Mouse (Mus musculus) liver, postnatal 0 days (tissue): ENCODE measurements around the gene Gse1. TPM values are rescaled to one million over a fixed set of nuclear protein-coding genes. Genes with fewer than 3 reads are reported as not detected.

Experiments
- ATAC-seq: fragments of 200-750 bp; cut with Nextera tagmentation; 2 replicates; pipeline ENCODE4 v1.8.0; 2017; ENCODE audit warnings: mild to moderate bottlenecking, moderate library complexity
- DNase-seq: peaks from one replicate; pipeline ENCODE4 v3.0.0-alpha.2; 2016
- H3K27ac ChIP-seq: fragments of 300-500 bp; sonication (generic); 2 replicates; pipeline ENCODE4 v1.5.1; 2014; ENCODE audit warnings: antibody characterized with exemption, moderate library complexity, mild to moderate bottlenecking, low read depth
- H3K27me3 ChIP-seq: fragments of 300-500 bp; sonication (generic); 2 replicates; pipeline ENCODE4 v1.6.1; 2014; ENCODE audit warnings: low read length, control low read depth, mixed read lengths; ENCODE audit not compliant: insufficient read depth
- H3K36me3 ChIP-seq: fragments of 300-500 bp; sonication (generic); replicated peaks from 2 replicates; pipeline ENCODE4 v1.6.1; 2014; ENCODE audit warnings: mild to moderate bottlenecking, control low read depth, low read length, moderate library complexity, mixed read lengths; ENCODE audit not compliant: insufficient read depth
- H3K4me1 ChIP-seq: fragments of 300-500 bp; sonication (generic); 2 replicates; pipeline ENCODE4 v1.6.1; 2014; ENCODE audit warnings: antibody characterized with exemption, mild to moderate bottlenecking, control low read depth; ENCODE audit not compliant: insufficient read depth
- H3K4me2 ChIP-seq: fragments of 300-500 bp; sonication (generic); 2 replicates; pipeline ENCODE4 v1.6.1; 2014; ENCODE audit warnings: low read depth, mild to moderate bottlenecking, low read length, moderate library complexity, mixed read lengths
- H3K4me3 ChIP-seq: fragments of 300-500 bp; sonication (generic); 2 replicates; pipeline ENCODE4 v1.5.1; 2014; ENCODE audit warnings: low read depth, low read length
- H3K9ac ChIP-seq: fragments of 300-500 bp; sonication (generic); replicated peaks from 2 replicates; pipeline ENCODE4 v1.6.1; 2014; ENCODE audit warnings: mild to moderate bottlenecking, moderate library complexity
- H3K9me3 ChIP-seq: fragments of 300-500 bp; sonication (generic); 2 replicates; pipeline ENCODE4 v1.6.1; 2016; ENCODE audit warnings: mild to moderate bottlenecking, control low read depth, low read length, mixed read lengths
- CTCF ChIP-seq: sonication (generic); IDR thresholded peaks from 2 replicates; pipeline ENCODE4 v1.5.1; 2016; ENCODE audit warnings: antibody characterized with exemption, low read depth
- EP300 ChIP-seq: IDR thresholded peaks from 2 replicates; pipeline ENCODE4 v1.6.1; 2016; ENCODE audit warnings: antibody characterized with exemption, low read depth, mild to moderate bottlenecking
- WGBS: fragments of 180-500 bp; shearing (Covaris S2); extraction: QIAGEN DNeasy Blood & Tissue Kit; methylation state at CpG from one replicate; pipeline ENCODE4 v1.1.7; 2014; ENCODE audit not compliant: insufficient replicate concordance; 5-methylcytosine and 5-hydroxymethylcytosine counted together
- polyA plus RNA-seq: library from polyadenylated mRNA; unstranded; fragments of >200 nt; fragmentation: Nextera tagmentation; extraction: Ambion mirVana; gene quantifications from 2 replicates; pipeline ENCODE4 v1.2.1, GENCODE M21; 2015

Gse1 gene
- polyA plus RNA-seq, 1 experiment from 2014 or later: 7.7 TPM

DNA sequence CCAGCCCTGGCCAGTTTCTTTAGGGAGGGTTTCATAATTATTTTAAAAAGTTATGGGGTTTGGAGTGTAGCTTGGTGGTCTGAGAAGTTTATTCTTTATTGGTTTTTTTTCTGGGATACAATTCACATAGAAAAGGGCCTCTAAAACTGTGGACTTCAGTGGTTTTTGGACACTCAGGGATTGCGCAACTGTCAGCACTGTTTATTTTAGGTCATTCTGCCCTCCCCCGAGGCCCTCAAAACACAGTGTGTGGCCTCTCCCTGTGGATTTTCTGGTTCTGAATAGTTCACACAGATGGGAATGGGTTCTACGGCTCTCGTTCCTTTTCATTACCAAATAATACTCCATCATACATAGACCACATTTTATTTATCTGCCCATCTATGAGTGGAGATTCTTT lies 15.0 kb downstream of the Gse1 start:
- TF ChIP-seq EP300: no peak
- TF ChIP-seq CTCF: no peak
- peaks cover 5% of the 10 kb centered on the region; the same call in 1 of the 2 replicates for H3K9me3 ChIP-seq
- no peaks in the 10 kb centered on the region for H3K36me3 ChIP-seq
- WGBS: 52% methylated on average over 4 of the region's 4 CpGs
- no peak overlapping the region for H3K27ac ChIP-seq
- DNase-seq (no peak), ATAC-seq (peak; percentile 28; the same call in 1 of the 2 replicates)
- no peak overlapping the region for H3K4me3 ChIP-seq
- no peak overlapping the region for H3K4me2 ChIP-seq
- H3K4me1 ChIP-seq: no peaks in the 10 kb centered on the region
- no peaks in the 10 kb centered on the region for H3K27me3 ChIP-seq
- H3K9ac ChIP-seq: no peak overlapping the region

DNA sequence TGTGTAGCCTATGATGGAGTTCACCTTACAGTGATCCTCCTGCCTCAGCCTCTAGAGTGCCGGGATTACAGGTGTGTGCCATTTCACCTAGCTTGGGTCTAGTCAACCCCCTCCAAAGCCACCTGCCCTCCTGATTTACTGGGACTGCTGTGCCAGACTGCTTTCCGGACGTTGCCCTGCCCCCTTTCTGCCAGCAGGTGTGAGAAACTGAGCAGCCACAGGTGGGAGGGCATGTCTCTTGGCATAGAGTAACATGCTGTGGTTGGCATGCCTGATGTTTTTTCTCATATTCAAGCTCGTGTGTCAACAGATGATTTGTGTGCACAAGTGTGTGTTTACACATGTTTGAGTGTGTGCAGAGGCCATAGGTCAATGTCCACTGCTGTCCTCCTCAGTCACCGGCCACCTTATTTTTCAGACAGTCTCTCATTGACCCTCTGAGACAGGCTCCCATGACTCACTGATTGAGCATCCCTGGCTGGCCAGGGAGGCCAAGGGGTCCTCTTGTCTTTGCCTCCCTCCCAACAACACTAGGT lies 15.7 kb downstream of the Gse1 start:
- no peak overlapping the region for H3K4me3 ChIP-seq
- 73% methylated on average over 5 of the region's 5 CpGs for WGBS
- no peak overlapping the region for H3K4me2 ChIP-seq
- DNase-seq: no peak
- no peak for TF ChIP-seq EP300
- no peak for TF ChIP-seq CTCF
- no peaks in the 10 kb centered on the region for H3K4me1 ChIP-seq
- no peaks in the 10 kb centered on the region for H3K27me3 ChIP-seq
- H3K9ac ChIP-seq: no peak overlapping the region
- ATAC-seq: peak; percentile 87
- peak overlapping the region; percentile 60 for H3K27ac ChIP-seq
- H3K36me3 ChIP-seq: no peaks in the 10 kb centered on the region
- H3K9me3 ChIP-seq: peaks cover 5% of the 10 kb centered on the region; the same call in 1 of the 2 replicates

DNA sequence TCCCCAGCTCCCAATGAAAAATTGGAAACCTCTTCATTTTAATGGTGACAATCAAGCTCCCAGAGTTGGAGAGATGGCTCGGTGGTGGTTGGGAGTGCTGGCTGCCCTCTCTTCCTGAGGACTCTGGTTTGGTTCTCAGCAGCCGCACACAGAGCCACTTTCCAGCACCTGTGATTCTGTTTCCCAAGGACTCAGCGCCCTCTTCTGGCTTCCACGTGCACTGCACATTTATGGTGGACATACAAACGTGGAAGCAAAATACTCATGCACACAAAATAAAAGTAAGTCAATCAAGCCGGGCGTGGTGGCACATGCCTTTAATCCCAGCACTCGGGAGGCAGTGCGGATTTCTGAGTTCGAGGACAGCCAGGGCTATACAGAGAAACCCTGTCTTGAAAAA lies 16.3 kb downstream of the Gse1 start:
- Histone ChIP-seq H3K4me1 (no peaks in the 10 kb centered on the region), H3K36me3 (no peaks in the 10 kb centered on the region), H3K4me3 (no peak overlapping the region), H3K9ac (no peak overlapping the region), H3K4me2 (no peak overlapping the region), H3K27ac (0 out of 2 replicates have a peak overlapping the region, but pooled peaks have one; percentile 34), H3K27me3 (no peaks in the 10 kb centered on the region), H3K9me3 (peaks cover 5% of the 10 kb centered on the region; the same call in 1 of the 2 replicates)
- TF ChIP-seq CTCF (peak; percentile 42), EP300 (no peak)
- ATAC-seq: no peak
- no peak for DNase-seq
- 87% methylated on average over 10 of the region's 10 CpGs for WGBS

DNA sequence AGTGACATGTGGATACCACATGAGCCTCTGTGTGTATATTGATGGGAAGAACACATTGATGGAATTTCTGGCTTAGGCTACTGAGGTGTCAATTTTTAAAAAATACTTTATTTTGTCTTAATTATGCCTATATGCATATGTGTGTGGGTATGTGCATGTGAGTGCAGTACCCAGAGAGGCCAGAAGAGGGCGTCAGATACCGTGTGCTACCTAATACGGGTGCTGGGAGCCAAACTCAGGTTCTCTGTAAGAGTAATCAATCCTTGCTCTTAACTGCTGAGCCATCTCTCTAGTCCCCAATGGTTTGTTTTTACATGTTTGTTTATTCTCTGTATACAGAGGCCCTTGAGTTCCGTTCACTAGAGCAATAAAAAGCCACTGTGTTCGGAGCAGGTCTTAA lies 19.4 kb downstream of the Gse1 start:
- 76% methylated on average over 5 of the region's 5 CpGs for WGBS

DNA sequence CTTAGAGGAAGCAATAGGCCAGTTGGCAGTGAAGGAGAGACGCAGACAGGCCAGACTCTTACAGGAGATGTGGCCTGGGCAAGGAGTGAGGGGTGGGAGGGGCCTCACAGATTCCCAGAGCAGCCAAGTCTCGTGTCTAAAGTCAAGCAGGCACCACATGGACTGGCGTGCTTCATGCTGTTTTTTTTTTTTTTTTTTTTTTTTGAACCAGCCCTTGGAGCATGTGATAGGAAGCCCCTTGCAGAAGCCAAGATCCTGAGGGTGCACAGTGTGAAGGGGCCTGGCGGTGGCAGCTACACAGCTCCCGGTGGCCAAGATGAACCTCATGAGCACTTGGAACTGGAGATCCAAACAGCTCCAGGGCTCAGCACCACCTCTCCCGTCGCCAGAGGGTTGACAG lies 19.8 kb downstream of the Gse1 start:
- Histone ChIP-seq H3K36me3 (no peaks in the 10 kb centered on the region), H3K4me2 (no peak overlapping the region), H3K4me3 (no peak overlapping the region), H3K9ac (no peak overlapping the region), H3K9me3 (peaks cover 5% of the 10 kb centered on the region; the same call in 1 of the 2 replicates), H3K27me3 (no peaks in the 10 kb centered on the region), H3K4me1 (no peaks in the 10 kb centered on the region), H3K27ac (no peak overlapping the region)
- WGBS: 77% methylated on average over 7 of the region's 7 CpGs
- no peak for ATAC-seq
- no peak for DNase-seq
- no peak for TF ChIP-seq EP300
- no peak for TF ChIP-seq CTCF

More for the DNA sequence above, 19.4 kb downstream of the Gse1 start:
- Histone ChIP-seq H3K9me3 (peaks cover 5% of the 10 kb centered on the region; the same call in 1 of the 2 replicates), H3K9ac (no peak overlapping the region), H3K27ac (no peak overlapping the region), H3K36me3 (no peaks in the 10 kb centered on the region), H3K4me1 (no peaks in the 10 kb centered on the region), H3K4me2 (no peak overlapping the region), H3K27me3 (no peaks in the 10 kb centered on the region), H3K4me3 (no peak overlapping the region)
- no peak for TF ChIP-seq EP300
- TF ChIP-seq CTCF: peak; percentile 50
- ATAC-seq (no peak), DNase-seq (no peak)

DNA sequence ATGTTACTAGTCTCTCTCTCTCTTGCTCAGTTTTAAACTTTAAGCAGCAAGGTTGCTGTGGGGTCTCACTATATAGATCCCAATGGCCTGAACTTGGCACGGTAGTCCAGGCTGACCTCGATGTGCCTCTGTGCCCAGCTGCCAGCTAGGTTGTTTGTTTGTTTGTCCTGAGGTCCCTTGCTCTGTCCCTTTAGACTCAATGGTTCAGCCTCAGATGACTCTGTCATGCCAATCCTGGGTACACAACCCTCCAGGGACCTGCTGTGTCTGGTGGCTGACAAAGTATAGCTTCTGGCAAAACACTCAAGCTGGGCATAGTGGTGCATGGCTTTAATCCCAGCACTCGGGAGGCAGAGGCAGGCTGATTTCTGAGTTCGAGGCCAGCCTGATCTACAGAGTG lies 20.2 kb downstream of the Gse1 start:
- H3K9me3 ChIP-seq: peaks cover 5% of the 10 kb centered on the region; the same call in 1 of the 2 replicates
- 79% methylated on average over 4 of the region's 4 CpGs for WGBS
- no peaks in the 10 kb centered on the region for H3K36me3 ChIP-seq
- no peak overlapping the region for H3K4me3 ChIP-seq
- H3K9ac ChIP-seq: no peak overlapping the region
- H3K4me2 ChIP-seq: no peak overlapping the region
- no peak overlapping the region for H3K27ac ChIP-seq
- no peak for DNase-seq
- H3K4me1 ChIP-seq: no peaks in the 10 kb centered on the region
- H3K27me3 ChIP-seq: no peaks in the 10 kb centered on the region
- TF ChIP-seq EP300 (no peak), CTCF (no peak)
- ATAC-seq: no peak
